Mouse (Mus musculus) skeletal muscle tissue, adult 2 months (tissue): ENCODE measurements at regions not wholly inside any gene's neighbourhood (a gene's known extent, or its start where the extent isn't known, plus 50 kb on each side); places are given as distances from the start of the nearest gene placed in this dataset.

Source experiments
- DNase-seq: peaks from one replicate; pipeline ENCODE4 v3.0.0-alpha.2; 2012; ENCODE audit warnings: low read depth, low spot score

DNA sequence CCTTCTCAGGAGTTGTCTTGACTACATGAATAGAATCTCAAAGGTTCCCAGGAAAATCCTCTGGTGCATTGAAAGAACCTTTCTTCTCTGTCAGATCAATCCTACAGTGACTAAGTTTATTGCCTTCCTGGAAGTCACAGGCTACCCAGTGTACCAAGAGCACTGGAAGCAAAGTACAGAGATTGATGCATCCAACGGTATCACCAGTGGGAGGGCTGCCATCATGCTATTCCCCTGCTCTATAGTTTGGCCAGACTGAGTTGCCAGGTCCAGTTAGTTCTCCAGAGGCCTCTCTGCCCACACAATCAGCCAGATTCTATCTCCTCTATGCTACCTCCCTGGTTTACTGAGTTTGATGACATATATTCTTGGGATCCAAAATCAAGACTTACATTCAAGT, 96.9 kb upstream of the Gm6657 start:
- DNase-seq: no peak

DNA sequence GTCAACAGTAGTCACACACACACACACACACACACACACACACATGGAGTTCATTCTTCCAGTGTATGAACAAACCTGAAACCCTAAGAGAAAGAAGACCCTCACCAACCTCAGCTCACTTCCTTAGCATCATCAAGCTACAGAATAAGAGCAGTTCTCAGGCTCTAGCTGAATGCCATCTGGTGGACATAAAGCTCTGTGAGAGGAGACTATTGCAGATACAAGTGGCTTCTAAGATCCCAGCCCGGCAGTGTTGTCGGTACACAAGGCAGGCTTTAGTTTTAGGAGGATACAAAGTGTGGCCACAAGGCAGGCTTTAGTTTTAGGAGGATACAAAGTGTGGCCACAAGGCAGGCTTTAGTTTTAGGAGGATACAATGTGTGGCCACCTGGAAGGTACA, 96.3 kb upstream of the Gm6657 start:
- DNase-seq: no peak

DNA sequence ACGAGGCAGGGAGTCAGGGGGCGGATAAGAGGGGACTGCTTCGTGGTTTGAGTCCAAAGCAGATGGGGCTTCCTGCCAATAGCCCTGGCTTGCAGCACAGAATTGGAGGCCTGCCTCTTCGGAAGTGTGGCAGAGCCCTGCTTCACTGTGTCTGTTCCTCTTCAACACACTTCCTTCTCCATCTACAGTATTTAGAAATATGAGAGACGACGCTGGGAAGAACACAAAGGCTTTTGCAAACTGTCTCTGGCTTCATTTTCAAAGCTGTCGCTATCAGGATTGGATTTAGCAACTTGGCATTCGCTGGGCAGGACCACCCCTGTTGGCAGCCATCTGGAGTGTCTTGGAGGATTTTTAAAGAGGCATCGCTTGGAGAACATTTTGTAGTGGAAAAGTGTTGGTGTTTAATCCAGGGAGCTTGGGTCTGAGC, 95.3 kb upstream of the Gm6657 start:
- no peak for DNase-seq

DNA sequence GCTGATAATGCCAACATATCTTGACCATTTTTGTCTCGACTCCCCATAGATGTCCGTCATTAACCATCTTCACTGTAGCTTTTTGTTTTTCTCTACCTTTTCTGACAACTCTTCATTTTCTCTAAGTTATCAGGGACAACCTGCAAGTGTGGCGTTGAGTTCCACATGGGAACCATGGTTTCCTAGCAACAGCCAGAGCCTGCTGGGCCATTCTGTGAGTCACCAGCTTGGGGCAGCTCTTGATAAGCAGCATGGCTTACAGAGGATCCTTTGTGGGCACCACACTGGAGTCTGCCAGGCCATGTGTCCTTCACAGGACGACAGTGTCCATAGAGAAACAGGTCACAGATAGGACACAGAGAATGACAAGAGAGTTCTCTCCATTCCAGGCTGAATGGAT, 94.3 kb upstream of the Gm6657 start:
- no peak for DNase-seq

DNA sequence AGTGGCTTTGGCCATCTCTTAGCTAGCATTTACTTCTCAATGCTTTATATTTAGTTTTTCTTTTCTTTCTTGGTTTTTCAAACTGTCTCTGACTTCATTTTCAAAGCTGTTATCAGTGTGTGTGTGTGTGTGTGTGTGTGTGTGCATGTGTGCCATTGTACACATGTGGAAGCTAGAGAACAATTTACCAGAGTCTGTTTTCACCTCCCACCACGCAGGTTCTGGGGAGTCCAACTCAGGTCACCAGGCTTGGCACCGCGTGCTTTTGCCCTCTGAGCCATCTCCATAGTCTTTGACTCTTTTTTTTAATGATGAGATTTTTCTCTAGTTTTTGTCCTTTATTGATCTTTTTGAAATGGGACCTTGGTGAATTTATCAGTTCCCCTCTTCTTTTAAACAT, 93.3 kb upstream of the Gm6657 start:
- no peak for DNase-seq

DNA sequence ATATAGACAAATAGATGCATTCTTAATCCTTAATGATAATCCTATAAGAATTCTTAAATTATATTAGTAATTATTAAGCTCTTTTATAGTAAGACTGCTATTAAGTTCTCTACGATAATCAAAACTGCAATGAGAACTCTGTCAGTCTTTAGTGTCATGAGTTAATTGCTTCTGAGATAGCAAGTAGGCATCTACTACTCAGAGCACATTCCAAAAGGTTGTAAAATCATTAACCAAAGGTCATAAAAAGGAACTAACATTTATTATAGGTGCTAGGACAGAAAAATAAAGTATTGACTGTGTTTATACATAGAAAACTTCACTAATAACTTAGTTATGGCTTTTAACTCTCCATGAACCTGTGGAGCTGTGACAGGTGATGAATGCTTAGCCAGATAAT, 84.1 kb upstream of the Gm6657 start:
- no peak for DNase-seq

DNA sequence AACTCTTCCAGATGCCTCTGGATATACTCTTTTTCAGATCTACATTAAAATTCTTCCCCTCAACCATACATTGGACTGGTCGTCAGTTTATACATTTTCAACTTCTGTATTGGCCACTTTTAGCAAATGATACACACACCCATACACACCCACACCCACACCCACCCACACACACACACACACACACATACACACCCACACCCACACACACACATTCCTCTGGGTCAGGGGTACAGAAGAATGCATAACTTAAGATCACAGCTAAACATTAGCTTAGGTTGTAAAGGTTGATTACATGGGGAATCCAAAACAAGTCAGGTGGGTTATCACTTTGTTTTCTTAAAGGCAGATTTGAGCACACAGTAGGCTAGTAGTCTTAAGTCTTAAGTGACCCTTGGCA, 75.9 kb upstream of the Gm6657 start:
- no peak for DNase-seq

DNA sequence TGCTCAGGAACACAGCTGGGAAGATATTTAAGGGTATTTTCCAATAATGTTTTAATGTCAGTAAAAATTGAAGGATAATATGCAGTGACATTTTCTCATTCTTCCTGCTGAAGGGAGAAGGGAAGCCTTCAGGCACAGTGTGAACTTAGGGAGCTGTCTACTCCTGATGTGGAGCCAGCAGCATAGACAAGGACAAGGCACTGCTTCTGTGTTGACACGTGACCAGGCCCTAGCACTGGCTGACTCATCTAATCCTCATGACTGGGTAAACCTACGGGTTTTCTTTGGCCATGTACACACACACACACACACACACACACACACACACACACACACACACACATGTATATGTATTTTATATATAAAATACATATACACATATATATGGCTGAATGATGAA, 74.8 kb upstream of the Gm6657 start:
- no peak for DNase-seq

DNA sequence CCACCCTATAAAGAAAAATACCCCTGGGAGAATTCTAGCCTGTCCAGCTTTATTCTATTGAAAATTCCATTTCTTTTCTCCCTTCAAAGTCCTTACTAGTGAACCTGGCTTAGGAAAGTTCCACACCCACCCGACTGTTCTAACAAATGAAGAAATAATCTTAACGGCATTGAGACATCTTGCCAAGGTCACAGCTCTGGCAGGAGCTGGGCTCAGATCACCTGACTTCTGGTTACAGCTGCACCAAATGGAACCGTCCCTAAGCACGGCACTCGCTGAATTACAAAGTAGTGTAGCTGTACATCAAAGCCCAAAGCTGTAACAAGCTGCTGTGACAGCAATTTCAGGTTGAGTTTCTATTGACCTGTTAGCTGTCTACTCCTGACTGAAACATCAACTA, 74.2 kb upstream of the Gm6657 start:
- no peak for DNase-seq

DNA sequence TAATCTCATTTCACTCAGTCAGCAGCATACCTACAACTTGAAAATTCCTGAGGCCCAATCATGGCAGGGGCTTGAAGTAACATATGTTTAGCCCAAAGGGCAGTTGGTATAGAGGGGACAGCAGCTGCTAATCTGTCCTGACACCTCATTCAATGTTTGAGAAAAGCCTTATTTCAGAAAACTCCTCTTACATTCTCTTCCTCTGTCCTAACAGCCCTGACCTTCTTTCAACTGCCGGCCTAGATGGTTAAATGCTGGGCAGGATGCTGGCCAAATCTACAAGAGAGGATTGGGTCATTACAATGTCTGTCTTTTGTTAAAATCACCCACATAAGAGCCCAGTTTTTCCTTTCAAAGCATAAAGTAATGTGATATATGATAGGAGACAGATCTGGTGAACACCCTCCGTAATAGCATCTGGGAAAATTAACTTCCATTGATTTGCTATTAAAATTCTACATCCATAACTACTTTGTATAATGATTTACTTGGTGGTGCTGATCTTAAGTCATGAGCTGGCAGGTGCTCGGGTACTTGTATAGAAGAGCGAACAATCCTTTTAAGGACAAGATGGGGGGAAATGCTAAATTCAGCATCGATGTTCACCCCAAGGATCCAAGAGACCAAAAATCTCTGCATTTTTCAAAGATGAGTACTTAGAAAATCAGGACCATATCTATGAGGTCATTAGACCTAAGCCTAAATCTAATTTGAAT, 64.8 kb upstream of the Gm6657 start:
- no peak for DNase-seq

DNA sequence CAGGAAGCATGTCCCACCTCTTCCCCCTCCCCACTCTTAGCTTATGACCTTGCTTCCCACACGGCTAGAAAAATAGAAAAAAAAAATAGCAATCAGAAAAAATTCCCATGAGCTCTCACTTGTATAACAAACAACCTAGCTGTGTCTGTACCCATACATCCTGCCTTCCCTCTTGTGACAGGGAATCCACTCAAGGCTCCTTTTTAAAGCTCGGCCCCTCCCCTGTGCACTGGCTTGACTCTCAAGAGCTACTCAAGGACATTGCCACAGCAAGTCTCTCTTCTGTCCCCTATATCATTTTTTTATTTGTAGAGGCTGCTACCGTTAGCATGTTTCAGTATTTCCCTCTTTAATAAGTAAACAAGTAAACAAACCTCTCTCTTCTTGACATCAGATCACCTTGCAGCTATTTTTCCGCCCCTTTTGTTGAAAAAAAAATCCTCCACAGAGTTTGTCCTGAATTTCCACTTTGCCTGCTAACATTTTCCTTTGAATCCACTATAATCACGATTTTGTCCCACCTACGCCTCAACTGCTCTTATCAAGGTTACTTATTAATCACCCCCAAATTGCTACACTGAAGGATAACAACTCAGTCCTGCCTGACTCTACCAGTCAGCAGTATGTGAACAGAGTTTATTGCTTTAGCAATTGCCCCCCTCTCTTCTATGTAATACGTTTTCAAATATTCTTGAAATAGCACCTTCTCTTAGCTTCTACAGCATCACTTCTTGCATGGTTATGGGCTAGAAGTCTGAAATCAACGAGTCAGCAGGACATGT, 61.8 kb upstream of the Gm6657 start:
- no peak for DNase-seq

DNA sequence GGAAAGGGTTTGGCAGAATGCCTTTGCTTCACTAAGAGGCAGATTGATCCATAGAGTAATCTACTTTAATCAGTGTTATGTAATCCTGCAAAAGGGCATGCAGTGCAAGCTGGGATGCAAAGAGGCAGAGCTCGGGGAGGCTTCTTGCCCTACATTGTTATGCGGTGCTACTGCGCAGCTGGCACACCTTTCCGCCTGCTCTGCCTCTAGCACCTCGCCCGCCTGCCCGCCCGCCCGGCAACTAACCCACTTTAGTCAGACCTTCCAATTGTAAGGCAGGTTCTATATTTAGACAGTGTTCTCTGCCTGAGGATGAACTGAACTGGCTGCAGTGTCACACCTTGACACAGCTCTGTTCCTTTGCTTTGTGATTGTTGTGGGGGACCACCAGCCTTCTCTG, 60.7 kb upstream of the Gm6657 start:
- no peak for DNase-seq

DNA sequence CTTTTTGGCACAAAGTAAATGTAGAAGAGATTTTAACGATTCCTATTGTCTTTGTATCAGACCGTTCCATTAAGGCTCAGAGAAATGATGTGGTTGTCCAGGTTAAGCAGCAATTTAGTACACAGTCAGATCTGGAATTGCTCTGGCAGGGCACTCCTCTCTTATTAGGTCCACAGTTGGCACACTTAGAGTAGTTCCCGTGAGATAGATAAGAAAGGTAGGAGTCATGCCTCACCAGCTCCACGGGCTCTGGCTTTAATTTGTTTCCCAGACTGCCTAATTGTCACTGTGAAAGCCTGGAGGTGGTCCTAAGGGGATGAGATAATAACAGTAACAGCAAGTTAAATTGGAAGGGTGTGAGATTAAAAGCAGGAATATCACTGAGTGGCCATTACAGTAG, 60.1 kb upstream of the Gm6657 start:
- DNase-seq: no peak

DNA sequence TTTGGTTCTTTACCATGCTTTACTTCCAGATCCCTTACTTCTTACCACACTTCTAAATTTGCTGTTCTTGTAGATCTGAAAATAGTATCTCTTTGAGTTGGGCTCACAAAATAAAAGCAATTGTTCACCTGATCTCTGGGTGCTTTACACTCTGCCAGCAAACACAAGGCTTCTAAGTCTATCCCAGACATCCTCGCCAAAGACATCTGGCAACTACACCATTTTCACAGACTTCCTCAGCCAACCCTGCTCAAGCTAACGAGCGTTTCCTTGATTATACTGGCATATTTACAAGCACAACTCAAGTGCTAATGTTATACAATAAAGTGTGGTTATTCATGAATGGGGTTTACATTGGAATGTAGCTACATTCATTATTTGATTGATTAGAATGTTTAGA, 56.8 kb upstream of the Gm6657 start:
- no peak for DNase-seq

DNA sequence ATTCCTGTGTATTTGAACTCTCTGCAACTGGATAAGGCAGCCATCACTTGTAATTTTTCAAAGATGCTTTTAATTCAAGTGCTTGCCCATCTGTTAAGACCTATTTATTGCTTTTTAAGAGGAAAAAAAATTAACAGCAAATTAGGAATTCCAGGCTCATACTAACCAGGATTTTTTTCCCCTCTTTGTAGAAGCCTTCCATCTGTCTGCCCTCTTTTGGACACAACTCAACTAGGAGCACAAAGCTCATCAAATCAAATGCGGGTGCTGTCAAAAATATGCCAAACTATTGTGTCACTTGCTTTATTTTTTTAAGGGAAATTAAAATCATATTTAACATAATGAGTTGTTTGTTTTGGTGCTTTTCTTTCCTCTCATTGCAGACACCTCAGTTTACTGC, 55.6 kb upstream of the Gm6657 start:
- DNase-seq: no peak
